Mouse (Mus musculus) kidney, adult 10 weeks (tissue): Measurements from ENCODE around the gene Vmn2r75. TPM values are rescaled to one million over a fixed set of nuclear protein-coding genes. Genes with fewer than 3 reads are reported as not detected.

Source experiments
- polyA plus RNA-seq: library from polyadenylated mRNA; stranded (reverse); fragments of 350-450 nt; fragmentation: Illumina TruSeq; extraction: RNeasy Lipid Tissue Mini Kit (QIAGEN cat#74804); gene quantifications from one replicate; pipeline ENCODE4 v1.2.3, GENCODE M21; 2014; ENCODE audit warnings: low read depth, low replicate concordance

Vmn2r75 gene
- not detected for polyA plus RNA-seq

DNA sequence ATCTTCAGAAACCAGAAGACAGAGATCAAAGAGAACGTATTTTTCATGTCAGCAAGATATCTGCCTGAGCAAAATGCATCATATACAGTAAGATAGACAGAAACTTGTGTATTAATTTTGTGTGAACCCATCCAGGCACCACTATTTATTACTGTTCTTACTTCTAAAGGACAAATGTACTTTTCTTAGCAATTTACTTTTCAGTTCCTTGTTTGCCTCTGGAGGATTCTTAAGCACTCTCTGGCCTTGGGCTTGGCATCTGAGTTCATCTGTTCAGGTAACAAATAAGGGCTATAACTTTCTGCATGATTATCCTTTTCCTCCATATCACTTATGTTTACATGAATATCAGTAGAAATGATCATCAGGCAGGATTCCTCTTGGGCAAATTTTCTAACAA is at the start of gene Vmn2r75:
TSS of gene Vmn2r75 (minus strand) at position 101 of the 400 bp plus-strand sequence.

Other genes with a start within 250 kb of the Vmn2r75 start
- gene Vmn2r74, start 210.1 kb downstream of the Vmn2r75 start, polyA plus RNA-seq: not detected
- not detected for gene Vmn2r76, start 74.5 kb upstream of the Vmn2r75 start, polyA plus RNA-seq
- not detected for gene Olfr310, start 105.4 kb upstream of the Vmn2r75 start, polyA plus RNA-seq
- gene Olfr309, start 141.9 kb upstream of the Vmn2r75 start, polyA plus RNA-seq: not detected
- gene Olfr308, start 153.9 kb upstream of the Vmn2r75 start, polyA plus RNA-seq: not detected
- not detected for gene Olfr307, start 165.8 kb upstream of the Vmn2r75 start, polyA plus RNA-seq
- not detected for gene Olfr305, start 195.2 kb upstream of the Vmn2r75 start, polyA plus RNA-seq
- not detected for gene Olfr304, start 214.9 kb upstream of the Vmn2r75 start, polyA plus RNA-seq
- not detected for gene Olfr303, start 226.0 kb upstream of the Vmn2r75 start, polyA plus RNA-seq
- gene Olfr301, start 232.1 kb upstream of the Vmn2r75 start, polyA plus RNA-seq: not detected